Mouse (Mus musculus) brain, embryonic 14.5 days (tissue): ENCODE measurements around the gene Pthlh.

Experiments
- CTCF ChIP-seq: fragments of 200-500 bp; IDR thresholded peaks from 2 replicates; pipeline ENCODE4 v1.5.1; 2012; ENCODE audit warnings: inconsistent platforms, mild to moderate bottlenecking, moderate library complexity, borderline replicate concordance; ENCODE audit not compliant: insufficient read depth, insufficient read length; ENCODE audit errors: extremely low read depth
- POLR2A ChIP-seq: fragments of 200-500 bp; IDR thresholded peaks from 2 replicates; pipeline ENCODE4 v1.6.1; 2012; ENCODE audit warnings: mild to moderate bottlenecking, inconsistent platforms, borderline replicate concordance; ENCODE audit not compliant: poor library complexity, insufficient read depth, insufficient read length, severe bottlenecking; ENCODE audit errors: extremely low read depth

DNA sequence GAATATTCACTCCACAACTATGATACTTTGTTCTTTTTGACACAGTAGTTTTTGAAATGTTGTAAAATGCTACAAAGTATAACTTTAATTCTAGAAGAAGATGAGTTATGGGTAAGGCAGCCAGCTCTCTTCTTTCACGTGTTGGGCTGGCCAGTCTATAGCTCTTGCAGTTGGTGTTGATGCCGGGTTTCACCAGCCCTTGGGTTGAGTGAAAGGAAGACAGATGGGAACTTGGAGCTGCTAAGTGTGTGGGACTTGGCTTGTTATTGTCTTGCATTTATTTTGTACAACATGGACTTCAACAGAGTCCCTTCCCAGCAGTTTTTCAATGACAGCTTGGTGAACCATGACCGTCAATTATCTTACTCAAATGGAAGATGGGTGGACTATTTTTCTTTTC is 16.2 kb downstream of the Pthlh start:
- TF ChIP-seq CTCF (no peak), POLR2A (no peak)
